Mouse (Mus musculus): ENCODE results near the gene Sltm.
"Not testable (repeated sequence)": the region's sequence is repeated elsewhere in the genome, so short reads cannot be mapped to it uniquely, and the experiment has no call there.

Sltm gene

DNA sequence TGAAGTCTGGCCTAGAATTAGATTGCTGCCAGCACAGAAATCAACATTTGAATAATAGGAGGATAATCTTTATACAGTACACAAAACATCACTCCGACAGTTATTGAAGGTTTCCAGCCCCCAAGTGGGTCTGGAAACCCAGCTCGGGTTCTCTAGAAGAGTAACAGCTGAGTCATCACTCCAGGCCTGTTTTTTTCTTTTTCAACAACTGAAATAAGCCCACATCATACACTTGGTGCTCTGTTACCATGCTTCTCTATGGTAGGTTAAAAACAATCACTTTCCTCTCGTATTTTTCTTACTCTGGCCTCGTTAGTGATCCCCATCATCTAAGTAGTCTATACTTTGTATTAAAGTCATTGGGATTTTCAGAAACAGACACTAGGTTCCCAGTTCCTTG is 5.8 kb downstream of the Sltm start:
- no peak for DNase-seq (ENCODE audit: extremely low spot score, low read depth, low spot score)

DNA sequence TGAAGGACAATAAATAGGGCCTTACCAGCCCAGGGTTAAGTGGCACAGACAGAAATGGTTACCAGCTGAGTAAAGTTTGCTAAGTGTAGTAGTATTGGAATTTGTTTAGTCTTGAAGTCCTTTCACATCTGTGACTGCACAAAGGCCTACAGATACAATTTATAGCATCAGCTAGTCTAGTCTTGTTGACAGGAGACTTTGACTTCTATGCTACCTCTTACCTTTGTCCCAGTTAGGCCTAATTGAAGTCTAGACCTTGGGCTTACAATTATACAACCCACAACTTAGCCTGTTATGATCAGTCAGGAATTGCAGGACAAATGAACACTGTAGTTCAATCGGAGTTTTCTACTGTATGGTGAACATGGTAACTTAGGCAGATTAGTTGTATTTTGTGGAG is 9.0 kb downstream of the Sltm start:
- DNase-seq (ENCODE audit: extremely low spot score, low read depth, low spot score), result no peak

DNA sequence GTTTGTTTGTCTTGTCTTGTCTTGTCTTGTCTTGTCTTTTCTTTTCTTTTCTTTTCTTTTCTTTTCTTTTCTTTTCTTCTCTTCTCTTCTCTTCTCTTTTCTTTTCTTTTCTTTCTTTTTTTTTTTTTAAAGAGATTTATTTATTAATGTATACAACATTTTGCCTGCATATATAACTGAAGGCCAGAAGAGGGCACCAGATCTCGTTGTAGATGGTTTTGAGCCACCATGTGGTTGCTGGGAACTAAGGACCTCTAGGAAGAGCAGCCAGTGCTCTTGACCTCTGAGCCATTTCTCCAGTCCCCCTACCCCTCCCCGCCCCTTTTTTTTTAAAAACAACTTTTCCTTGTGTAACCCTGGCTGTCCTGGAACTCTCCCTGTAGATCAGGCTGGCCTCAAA is 9.7 kb downstream of the Sltm start:
- not testable (repeated sequence) for DNase-seq (ENCODE audit: extremely low spot score, low read depth, low spot score)

GRCm38 (mm10) chr9:70555431-70555830 is 12.9 kb downstream of the Sltm start:
- no peak for DNase-seq (ENCODE audit: extremely low spot score, low read depth, low spot score)

DNA sequence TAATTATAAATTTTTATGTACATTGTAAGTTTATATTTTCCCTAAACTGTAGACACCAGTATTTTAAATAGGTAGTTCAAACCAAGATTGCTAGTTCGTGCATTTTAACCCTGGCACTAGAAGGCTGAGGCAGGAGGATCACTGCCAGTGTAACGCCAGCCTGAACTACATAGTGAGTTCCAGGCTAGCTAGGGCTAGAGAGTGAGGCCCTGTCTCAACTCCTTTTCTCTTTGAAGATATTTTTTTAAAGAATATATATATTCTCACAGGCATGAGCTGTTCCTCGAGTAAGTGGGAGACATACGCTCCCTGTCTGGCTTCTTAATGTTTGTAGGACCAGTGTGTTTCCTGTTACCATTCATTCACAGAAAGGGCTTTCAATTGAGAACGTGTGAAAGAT is 14.2 kb downstream of the Sltm start:
- DNase-seq (ENCODE audit: extremely low spot score, low read depth, low spot score), result no peak

DNA sequence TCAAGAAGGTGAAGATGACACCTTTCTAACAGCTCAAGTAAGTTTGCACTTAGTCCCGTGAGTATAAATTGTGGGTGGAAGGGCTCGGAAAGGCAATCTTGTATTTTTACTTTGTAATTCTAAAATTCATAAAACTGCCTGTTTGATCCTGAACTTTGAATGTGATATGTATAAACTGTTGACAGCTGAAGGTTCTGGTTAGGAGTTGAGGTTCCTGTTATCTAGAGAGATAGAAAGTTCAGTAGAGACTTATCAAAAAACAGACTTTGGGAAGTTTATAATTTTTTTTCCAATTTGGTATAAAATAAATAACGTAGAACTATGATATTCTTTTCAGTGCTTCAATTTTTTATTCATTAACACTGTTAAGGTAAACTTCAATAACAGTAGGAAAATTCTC is 20.3 kb downstream of the Sltm start:
- no peak for DNase-seq (ENCODE audit: extremely low spot score, low read depth, low spot score)

- no peak for DNase-seq (ENCODE audit: extremely low spot score, low read depth, low spot score)
Measured at GRCm38 (mm10) chr9:70567651-70568050, 25.1 kb downstream of the Sltm start.

DNA sequence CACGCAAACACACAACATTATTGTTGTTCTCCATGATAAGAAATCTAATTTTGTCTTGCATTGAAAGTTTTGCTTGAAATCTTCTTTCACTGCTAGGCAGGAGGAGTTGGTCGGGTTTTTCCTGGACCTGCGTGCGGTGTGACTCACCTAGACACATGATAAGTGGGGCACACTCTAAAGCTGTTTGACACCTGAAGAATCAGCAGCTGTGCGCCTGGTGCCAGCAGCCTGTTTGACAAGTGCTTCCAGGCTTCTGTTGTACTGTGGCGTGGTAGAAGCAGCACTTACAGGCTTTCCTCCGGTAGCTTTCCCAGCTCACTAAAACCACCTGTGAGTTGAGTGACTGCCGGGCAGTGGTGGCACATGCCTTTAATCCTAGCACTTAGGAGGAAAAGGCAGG is 27.8 kb downstream of the Sltm start:
- no peak for DNase-seq (ENCODE audit: extremely low spot score, low read depth, low spot score)

GRCm38 (mm10) chr9:70578123-70578522 is 35.6 kb downstream of the Sltm start:
- DNase-seq (ENCODE audit: extremely low spot score, low read depth, low spot score), result no peak

GRCm38 (mm10) chr9:70580956-70581355 is 38.4 kb downstream of the Sltm start:
- DNase-seq (ENCODE audit: extremely low spot score, low read depth, low spot score), result no peak

DNA sequence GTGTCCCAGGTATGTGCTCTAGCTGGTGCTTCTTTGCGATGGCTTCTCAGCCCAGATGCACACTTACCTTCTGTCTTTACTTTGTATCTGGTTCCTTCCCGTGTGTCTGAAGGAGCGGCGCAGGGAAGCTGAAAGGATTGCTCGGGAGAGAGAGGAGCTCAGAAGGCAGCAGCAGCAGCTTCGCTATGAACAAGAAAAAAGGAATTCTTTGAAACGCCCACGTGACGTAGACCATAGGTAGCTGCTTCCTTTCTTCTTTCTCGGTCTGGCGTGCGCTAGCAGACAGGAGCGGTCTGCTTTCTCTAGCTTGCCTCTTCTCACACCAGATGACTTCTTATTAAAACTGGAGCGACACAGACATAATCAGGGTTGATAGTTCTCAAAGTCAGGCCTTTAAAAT is 42.1 kb downstream of the Sltm start:
- DNase-seq (ENCODE audit: extremely low spot score, low read depth, low spot score), result no peak

GRCm38 (mm10) chr9:70585172-70585571 is 42.6 kb downstream of the Sltm start:
- DNase-seq (ENCODE audit: extremely low spot score, low read depth, low spot score), result no peak

DNA sequence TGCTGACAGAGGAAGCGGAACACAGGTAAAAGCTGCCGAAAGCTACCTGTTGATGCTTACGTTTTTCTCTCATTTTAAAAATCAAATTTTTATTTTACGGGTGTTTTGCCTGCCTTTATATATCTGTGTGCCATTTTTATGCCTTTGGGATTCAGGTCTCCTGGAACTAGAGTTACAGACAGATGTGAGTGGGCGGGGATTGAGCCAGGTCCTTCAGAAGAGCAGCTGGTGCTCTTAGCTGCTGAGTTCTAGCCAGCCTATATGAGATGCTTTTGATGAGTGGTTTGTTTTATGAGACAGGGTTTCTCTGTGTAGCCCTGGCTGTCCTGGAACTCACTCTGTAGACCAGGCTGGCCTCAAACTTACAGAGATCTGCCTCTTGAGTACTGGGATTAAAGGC is 44.6 kb downstream of the Sltm start:
- DNase-seq (ENCODE audit: extremely low spot score, low read depth, low spot score), result no peak

DNA sequence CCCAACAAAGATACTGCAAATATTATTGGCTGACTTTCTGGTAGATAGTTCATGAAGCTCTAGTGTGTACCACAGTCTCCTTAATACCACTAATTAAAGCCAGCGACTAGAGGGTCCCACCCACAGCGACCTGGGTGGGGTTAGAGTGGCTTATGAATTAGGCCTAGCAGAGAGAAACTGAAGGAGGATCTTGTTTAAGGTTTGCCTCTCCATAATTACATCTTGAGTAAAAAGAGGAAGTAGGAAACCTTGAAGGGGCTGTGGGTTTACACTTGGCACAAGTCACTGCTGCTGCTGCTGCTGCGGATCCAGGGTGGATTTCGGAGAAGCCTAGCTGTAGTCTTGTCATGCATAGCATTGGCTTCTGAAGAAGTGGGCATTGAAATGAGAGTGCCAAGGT is 48.2 kb downstream of the Sltm start:
- DNase-seq (ENCODE audit: extremely low spot score, low read depth, low spot score), result no peak

DNA sequence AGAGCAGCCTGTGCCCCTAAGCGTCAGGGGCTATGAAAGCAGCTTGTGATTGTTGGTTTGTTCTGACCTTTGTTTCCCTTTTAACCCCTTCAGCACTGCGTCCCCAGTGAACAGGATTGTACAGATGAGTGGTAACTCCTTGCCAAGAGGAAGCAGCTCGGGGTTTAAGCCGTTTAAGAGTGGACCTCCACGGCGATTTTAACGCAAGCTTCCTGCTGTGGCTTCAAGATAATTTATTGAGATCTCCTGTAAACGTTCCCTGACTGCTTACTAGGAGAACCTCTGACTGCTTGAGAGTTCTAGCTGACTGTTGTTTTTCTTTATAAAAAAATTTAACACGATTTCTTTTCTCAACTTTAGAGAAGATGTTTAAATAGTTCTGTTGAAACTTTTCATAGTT is 48.9 kb downstream of the Sltm start:
- no peak for DNase-seq (ENCODE audit: extremely low spot score, low read depth, low spot score)

GRCm38 (mm10) chr9:70598271-70598670 is 55.7 kb downstream of the Sltm start:
- no peak for DNase-seq (ENCODE audit: extremely low spot score, low read depth, low spot score)

DNA sequence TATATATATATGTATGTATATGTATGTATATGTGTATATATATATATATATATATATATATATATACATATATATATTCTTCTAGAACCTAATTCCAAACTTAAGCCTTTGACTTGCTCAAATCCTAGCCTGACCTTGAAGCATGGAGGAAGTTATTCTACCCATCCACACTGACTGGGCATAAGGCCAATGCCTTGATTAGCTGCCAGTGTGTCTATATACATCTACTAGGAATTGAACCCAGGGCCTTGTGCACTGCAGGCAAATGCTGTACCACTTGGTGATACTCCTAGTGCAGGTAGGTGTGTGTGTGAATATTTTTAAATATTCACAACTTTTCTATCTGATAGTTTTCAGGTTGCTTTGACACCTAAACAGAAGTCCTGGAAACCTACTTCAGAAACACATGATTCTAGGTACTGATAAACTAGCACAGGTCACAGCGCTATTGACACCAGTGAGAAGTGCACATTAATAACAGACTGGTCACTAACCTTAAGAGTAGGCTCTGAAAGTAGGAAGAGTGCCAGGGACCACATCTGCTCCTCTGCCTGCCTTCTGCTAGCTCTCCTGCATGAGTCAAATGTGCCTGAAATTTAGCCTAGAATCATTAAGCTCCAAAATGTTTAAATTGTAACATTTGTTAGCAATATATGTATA is 59.8 kb downstream of the Sltm start:
- no peak for DNase-seq (ENCODE audit: extremely low spot score, low read depth, low spot score)

DNA sequence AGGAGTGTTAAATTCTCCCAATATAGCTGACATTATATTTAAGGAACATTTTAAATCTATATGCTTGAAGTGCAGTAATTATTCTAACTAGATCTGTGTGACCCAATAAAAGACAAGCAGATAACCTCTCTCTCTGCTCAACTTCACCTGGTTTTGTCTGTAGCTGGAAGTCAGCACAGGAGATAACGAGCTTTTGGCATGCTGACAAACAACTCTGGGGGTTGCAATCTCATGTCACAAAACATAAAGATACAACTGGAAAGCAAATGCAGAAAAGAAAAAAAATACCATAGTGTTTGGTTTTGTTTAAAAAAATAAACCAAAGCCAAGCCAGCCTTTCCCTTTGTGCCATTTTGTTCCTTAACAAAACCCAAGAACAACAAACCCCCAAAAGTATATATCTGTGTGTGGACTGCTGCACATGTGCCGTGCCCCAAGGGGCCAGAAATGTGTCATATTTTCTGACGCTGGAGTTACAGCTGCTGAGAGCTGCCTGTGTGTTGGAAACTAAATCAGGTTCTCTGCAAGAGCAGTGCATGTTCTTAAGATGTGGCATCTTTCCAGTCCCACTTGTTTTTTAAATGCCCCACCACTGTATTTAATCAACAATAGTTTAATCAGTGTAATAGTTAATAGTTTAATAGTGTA is 68.6 kb downstream of the Sltm start:
- DNase-seq (ENCODE audit: extremely low spot score, low read depth, low spot score), result no peak

DNA sequence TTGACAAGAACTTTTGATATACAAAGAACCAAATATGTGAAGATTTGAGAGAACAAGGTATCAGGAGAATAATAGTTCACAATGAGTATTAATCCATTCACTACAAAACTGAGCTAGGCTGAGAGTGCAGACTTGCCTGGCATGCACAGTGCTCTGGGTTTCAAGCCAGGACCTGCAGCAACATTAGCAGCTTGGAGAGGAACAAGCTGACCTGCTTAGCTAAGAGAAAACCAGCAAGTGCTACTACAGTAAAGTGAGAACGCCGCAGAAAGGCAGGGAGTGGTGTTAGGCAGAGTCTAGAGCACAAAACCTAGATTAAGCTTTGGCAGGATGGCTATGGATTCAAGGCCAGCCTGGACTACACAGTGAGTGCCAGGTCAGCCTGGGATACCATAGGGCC is 87.2 kb downstream of the Sltm start:
- no peak for DNase-seq (ENCODE audit: extremely low spot score, low read depth, low spot score)

DNA sequence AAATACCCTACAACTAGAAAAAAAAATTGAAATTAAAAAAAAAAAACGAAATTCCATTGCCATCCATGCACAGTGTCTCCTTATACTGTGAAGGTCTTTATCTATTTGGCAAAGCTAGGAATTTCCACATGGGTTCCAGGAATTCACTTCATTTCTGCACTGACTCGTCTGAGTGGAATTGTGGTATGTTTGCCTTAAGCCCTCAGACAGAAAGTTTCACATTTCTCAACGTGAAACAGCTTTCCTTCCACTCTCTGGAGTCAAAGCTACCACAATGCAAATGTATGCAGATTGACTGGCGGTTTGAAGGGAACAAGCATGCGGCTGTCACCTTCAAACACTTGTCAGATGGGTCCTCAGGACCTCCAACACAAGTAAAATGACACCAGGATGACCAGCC is 89.1 kb downstream of the Sltm start:
- no peak for DNase-seq (ENCODE audit: extremely low spot score, low read depth, low spot score)

GRCm38 (mm10) chr9:70636748-70637147 is 94.2 kb downstream of the Sltm start:
- DNase-seq (ENCODE audit: extremely low spot score, low read depth, low spot score), result no peak

Measured in hindlimb bud, embryonic 11.5 days (tissue).